Mouse (Mus musculus): ENCODE data around the gene Anp32a.

DNA sequence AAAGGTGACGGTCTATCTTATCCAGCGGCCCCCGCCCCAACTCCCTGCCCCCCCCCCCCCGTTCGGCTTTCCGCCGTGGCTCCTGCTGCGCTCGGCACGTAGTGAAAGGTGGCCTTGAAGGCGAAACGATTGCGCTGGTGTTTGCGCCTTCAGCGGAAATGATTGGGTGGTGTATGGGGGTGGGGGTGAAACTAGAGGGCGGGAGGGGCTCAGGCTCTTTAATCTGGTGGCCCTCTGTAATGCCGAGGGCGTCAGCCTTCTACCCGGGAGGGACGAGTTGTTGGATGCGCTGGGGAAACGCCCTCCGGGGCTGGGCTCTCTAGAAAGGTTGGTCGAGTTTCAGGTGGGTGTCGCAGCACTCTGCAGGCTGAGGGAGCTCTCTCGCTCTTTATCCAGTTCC, 3.5 kb downstream of the Anp32a start:
- no peak for TF ChIP-seq CTCF (IDR thresholded peaks at IDR 0.05; ENCODE audit: low read depth, low read length)
- no peak for TF ChIP-seq GATA1 (IDR thresholded peaks at IDR 0.05; ENCODE audit: borderline replicate concordance, low read length)
- no peak for TF ChIP-seq TAL1 (conservative IDR thresholded peaks at IDR 0.05; ENCODE audit: low read depth, low read length)
